Mouse (Mus musculus): ENCODE results near the gene Klf13. TPM values are rescaled to one million over a fixed set of nuclear protein-coding genes. Genes with fewer than 3 reads are reported as not detected.

The Klf13 gene
- 5.1 TPM for polyA plus RNA-seq (2014; fragmentation: Illumina TruSeq; extraction: RNeasy Lipid Tissue Mini Kit (QIAGEN cat#74804); ENCODE audit: low replicate concordance)

GRCm38 (mm10) chr7:63938914-63939396, at the start of gene Klf13:
Gene Klf13, minus strand, starts transcription at chr7:63938915.

GRCm38 (mm10) chr7:63916268-63916907, 22.3 kb downstream of the Klf13 start, which contains the start of gene E030018B13Rik:
Gene E030018B13Rik, plus strand, starts transcription at chr7:63916857.

Other genes with a start within 250 kb of the Klf13 start
- not detected for gene E030018B13Rik, start 22.1 kb downstream of the Klf13 start, polyA plus RNA-seq (2014; fragmentation: Illumina TruSeq; extraction: RNeasy Lipid Tissue Mini Kit (QIAGEN cat#74804); ENCODE audit: low replicate concordance)
- not detected for gene Trpm1, start 214.9 kb upstream of the Klf13 start, polyA plus RNA-seq (2014; fragmentation: Illumina TruSeq; extraction: RNeasy Lipid Tissue Mini Kit (QIAGEN cat#74804); ENCODE audit: low replicate concordance)